Mouse (Mus musculus) frontal cortex, adult (tissue): ENCODE data around the gene Aknad1.

Source experiments
- ATAC-seq: cut with Nextera tagmentation; 2 replicates; pipeline ENCODE4 v1.9.2; 2017; ENCODE audit warnings: mild to moderate bottlenecking, moderate library complexity, mixed read lengths; ENCODE audit not compliant: low TSS enrichment

Gene Aknad1

DNA sequence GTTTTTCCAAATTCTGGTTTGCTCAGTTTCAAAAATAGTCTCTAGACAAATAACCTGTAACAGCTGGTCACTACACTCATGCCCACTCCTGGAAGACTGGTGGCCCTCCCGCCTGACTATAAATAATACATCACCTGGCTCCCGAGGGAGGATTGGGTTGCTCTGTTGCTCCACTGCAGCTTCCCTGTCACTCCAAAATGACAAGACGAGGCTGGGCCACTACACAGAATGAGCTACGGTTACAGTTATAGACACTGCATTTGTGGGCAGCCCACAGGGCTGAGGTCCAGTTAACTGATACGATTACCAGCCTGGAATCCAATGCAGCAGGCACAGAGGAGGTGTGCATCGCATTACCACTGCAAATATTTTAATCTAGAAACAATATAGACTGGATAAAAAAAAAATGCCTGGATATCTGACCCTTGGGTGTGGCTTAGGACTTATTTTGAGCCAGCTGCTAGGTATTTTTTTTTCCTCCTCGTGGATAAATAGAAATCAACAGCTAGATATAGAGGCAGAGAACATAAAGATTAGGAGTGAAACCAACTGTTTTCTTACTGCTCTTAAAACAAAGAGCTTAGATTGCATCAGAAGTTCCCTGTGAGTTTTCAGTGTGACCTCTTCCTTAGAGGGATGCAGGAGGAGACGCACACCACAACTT is at the start of gene Aknad1:
Gene Aknad1, plus strand, starts transcription at position 614 of the 664 bp plus-strand sequence.
- ATAC-seq: no peak

DNA sequence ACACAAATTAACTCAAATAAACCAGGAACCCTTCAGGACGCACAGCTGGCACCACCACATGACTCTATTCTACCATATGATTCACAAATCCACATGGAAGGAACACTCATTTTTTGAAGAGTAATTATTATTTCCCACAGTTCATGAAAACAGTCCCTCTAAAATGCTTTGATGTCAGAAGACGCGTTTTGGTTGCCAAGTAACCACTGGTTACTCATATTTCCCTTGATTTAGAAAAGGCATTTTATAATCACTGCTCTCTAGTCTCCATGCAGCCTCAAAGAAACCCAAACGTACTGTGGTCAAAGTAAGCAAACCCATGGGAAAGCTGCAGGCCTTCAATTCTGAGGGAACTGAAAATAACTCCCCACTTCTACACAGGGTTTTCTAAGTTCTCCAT is 49.5 kb upstream of the Aknad1 start:
- peak; percentile 31; the same call in 1 of the 2 replicates for ATAC-seq

DNA sequence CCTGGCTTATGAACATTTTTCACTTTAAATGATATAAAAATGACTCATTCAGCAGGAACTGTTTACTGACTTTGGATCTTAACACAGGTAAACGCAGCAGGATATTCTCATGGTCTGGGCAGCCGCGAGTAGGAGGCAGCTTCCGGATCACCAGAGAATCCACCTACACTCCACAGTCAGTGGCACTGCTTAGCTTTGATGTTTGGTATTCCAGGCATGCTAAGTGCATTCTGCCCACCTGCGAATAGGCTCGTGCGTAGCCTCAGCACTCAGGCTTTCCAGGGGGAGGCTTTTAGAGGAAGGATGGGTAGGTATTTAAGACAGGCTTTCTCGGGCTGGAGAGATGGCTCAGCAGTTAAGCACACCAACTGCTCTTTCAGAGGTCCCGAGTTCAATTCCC is 45.1 kb upstream of the Aknad1 start:
- ATAC-seq: peak; percentile 92

DNA sequence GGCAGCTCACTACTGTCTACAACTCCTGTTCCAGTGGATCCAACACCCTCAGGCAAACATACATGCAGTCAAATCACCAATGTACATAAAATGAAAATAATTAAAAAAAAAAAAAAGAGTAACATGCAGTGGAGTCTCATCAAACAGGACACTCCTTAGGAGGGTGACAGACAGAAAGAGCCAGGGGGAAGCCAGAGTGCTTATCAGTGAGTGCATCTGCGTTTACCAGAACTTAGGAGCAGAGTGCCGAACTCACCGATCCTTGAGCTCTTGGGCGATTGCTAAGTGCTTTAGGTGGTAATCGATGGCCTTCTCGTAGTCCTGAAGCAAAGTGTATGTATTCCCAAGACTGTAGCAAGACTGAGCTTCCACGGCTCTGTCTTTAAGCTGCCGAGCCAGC is 40.8 kb upstream of the Aknad1 start:
- no peak for ATAC-seq

DNA sequence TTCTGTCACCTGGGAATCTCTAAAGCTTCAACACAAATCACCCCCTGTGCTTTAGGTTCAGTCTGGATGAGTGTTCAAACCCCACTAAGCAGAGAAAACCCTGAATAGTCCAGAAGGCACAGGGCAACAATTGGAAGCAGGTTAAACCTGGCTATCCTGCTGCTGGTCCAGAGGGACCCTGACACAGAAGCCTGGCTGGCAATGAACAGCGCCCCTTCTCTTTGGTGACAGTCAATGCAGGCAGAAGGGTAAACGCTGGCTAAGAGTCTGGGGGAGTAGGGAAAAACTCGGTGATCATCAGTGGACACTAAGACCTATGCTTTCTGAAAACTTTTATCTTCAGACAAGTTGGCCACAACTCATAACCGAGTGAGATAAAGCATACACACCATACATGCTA is 39.7 kb upstream of the Aknad1 start:
- ATAC-seq: no peak

DNA sequence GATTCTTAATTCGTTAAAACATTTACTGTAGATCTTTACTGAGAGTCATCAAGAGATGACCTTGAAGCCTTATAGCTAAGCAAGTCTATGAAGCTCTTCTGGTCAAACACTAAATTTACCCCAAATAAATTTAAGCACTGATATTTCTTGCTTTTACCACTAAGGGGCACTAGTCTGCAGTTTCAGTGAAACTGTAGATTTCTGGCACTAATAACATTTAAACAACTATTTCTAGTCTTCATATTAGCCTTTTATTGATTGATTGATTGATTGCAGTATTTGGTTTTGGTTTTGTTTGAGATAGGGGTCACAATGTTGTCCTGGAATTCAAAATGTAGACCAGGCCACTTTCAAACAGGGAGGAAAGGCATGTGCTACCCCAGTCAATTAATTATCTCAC is 38.2 kb upstream of the Aknad1 start:
- no peak for ATAC-seq

DNA sequence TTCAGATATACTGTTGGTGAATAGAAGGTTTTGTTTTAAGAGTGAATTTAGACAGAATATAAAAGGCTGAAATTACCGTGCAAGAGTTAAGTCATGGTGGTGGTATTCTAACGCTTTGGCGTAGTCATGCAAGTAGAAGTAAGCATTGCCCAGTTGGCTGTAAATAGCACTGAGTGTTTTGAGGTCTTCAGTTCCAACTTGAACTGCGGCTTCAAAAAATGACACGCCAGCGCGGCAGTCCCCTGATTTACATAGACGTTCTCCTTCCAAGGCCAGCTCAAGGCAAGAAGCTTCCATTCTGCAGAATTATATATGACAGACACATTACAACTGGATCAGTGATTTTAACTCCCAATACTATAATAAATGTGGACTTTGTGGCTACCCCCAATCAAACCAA is 36.7 kb upstream of the Aknad1 start:
- ATAC-seq: no peak

DNA sequence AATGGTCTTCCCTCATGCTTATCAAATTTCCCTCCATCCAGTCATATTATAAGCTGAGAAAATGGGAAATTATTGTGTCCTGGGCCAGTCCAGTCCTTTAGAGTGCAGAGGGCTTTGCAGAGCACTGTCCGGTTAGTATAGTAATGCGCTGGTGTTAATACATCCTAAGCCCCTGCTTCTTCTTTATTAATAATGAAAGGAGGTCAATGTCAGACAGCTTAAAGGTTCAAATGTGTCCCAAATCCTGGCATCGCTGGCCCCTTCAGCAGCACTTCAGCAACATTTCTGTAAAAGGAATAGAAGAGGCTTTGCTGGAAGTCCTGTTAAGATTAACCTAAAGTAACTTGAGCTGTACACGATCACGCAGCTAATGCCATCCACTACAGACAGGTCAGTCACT is 28.2 kb upstream of the Aknad1 start:
- ATAC-seq: no peak

DNA sequence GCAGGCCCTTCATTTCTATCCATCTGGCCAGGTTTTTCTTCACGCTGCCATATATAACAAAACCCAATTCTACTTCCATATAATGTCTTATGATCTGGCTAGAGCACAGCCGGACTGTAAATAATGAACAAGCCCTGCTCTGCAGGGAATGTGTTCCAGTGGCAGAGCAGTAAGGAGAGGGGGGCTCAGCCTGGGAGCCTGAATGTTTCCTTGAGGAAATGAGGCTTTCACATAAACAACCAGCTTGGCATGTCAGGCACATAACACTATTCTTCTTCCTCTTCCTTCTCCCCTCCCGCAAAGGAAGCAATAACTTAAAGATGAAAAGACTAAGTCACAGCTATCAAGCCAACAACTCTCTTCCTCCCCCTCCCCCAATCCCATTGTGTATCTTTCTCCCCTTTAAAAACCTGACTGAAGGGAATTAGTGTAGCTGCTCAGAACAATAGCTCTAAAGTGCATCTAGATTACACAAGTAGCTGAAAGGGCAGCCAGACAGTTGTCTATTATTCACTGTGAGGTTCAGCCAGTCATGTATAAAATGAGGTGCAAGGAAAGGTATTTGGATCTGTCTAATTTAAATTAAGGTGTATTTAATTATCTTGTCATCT is 26.3 kb upstream of the Aknad1 start:
- ATAC-seq: no peak

DNA sequence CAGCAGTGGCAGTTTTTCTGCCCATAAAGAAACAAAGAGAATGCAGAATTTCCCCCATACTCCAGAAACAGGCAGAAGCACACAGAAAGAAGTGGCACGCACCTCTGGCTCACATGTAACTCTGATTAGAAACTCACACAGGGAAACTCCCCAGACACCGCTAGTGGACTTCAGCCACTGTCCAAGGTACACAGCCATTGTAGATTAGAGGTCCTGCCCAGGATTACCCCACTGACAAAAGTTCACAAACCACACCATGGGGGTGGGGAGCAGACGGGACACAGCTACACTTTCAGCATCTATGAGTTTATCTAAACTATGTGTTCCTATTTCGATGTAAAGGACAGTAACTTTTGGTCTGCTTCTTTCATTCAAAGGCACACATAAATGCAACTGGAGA is 24.6 kb upstream of the Aknad1 start:
- no peak for ATAC-seq

DNA sequence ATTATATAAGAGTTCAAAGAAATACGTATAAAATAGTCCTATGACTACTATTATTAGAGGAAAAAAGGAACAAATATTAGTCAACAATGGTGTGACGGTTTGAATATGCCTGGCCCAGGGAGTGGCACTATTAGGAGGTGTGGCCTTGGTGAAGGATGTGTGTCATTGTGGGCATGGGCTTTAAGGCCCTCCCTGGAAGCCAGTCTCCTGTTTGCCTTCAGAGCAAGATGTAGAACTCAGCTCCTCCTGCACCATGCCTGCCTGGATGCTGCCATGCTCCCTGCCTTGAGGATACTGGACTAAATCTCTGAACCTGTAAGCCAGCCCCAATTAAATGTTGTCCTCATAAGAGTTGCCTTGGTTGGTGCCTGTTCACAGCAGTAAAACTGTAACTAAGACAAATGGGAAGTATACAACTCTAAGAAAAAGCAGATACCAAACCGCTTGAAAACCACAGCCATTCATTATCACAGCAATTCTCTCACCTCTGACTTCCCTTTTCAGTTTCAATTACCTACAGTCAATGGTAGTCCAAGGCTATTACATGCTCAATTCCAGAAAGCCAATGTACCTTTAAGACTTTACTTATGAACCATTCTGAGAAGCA is 21.5 kb upstream of the Aknad1 start:
- ATAC-seq: no peak

DNA sequence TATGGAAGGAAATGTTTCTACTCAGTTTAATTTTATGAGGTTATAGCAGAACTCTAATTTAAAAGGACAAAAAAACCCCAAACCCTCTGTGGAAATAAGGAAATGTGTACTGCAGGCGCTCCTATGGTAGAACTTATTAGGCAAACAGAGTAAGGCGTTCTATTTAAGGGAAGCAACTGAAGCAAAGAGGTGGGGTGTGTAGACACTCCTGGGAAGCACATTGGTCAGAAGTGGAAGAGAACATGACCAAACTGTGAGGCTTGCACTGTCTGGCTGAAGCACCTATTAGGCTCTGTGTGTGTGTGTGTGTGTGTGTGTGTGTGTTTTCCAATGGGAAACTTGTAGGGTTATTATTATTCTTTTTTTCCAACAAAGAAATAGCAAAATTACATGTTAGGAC is 20.1 kb upstream of the Aknad1 start:
- ATAC-seq: no peak

DNA sequence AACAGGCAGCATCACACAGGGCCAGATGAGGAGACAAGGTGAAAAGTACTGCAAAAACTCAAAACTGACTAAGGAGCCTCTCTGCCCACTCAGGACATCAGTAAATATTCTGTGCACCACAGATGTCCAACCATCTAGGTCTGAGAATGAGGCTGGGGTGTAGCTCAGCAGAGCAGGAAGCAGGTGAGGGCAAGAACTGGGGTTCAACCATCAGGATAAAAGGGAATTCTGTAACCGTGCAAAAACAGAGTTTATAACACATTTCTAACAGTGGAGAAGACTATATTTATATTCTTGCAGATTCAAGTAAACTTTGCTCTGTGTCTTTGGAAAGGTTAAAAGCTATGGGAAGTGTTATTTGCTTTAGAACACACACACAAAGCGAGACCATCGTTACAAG is 19.7 kb upstream of the Aknad1 start:
- no peak for ATAC-seq

DNA sequence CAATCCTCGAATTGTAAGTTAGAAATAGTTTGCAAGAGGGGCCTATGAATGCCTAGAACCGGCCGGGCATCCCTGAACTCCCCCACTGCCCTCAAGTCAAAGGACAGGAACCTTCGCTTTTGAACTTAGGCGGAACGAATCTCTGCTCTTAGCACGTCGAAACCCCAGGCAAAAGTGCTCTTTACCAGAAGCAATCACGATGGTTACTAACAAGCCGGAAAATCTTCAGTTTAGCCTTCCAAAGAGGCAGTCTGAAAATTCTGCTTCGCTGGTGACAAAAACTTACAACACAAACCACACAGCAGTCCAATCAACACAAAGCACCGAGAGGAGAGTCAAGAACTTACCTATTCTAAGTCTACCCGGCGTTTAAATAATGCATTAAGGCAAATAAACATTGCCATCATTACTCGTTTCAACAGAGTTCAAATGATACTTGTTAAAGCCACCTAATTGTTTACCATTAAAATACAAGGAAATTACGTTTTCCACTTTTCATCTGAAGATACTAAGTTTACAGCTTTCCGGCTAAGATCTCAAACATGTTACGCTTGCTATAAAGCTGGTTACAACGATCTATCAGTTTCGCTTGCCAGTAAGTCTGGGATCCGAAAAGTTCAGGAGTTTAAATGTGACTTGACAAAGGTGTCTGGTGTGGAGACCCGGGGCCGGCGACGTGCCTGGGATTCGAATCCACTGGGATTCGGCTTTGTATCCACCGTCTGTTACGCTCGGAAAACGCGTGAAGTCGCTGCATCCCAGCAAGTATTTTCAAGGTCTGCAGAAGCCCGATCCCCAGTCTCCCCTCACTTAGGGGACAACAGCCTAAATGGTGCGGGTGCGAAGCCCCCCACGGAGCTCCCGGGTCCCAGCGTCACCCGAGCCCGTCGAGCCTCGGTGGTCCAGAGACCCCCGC is 18.1 kb upstream of the Aknad1 start:
- ATAC-seq: peak; percentile 38

DNA sequence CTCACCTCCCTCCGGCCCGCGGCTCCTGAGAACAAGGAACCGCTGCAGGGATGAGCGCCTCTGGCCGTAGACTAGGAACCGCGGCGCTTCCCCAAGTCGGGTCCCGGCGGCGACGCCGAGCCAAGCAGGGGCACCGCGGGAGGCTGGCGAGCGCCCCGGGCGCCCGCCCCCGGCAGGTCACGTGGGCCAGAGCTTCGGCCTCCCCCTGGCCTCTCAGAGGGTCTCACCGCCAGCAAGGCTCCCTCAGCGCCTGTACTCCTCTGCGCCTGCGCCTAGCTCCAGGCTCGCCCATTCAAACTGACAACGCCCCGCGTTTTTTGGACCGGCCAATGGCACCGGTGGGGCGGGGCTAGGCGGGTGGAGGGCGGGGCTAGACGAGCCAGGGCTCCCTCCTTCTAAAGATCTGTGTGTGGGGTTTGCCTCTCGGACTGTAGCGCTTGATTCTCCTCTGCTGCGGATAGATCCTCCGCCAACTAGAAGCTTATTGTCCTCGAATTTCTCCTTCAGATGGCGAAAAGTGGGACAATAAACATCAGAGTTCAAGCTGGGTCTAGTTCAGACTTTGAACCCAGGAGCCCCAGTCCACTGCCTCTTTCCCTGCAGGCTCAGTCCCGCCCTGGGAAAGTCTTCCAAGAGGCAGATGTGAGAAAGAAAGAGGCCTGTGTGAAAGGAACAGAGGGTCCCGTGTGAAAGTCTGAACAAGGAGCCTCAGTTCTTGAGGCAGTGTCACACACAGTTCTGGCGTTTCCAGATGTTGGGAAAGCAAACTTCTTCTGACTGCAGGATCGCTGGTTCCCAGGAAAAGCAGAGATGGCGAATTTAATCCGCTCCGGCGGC is 17.2 kb upstream of the Aknad1 start, which contains the start of gene Gpsm2:
Gene Gpsm2, minus strand, starts transcription at position 274 of the 837 bp plus-strand sequence.
- peak; percentile 98 for ATAC-seq

DNA sequence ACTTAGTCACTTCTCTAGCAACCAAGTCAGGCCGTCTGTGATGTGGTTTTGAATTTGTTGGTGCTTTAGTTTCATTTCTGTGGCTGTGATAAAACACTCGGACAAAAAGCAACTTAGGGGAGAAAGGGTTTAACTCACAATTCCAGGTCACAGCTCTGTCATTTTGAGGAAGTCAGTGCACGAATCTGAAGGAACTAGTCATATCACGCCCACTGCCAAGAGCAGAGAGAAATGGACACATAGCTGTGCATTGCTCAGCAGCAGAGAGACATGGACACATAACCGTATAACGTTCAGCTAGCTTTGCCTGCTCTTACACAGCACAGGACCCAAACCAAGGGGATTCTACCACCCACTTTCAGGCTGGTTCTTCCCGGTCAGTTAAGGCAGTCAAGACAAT is 13.0 kb upstream of the Aknad1 start:
- no peak for ATAC-seq

DNA sequence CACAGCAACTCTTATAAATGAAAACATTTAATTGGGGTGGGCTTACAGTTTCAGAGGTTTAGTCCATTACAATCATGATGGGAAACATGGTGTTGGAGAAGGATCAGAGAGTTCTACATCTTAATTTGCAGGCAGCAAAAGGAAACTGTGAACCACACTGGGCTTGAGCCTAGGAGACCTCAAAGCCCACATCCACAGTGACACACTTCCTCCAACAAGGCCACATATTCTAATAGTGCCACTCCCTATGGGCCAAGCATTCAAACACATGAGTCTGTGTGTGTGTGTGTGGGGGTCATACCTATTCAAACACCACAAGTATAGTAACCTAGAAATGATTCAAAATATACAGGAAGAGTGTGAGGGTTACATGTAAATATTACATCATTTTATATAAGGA is 12.1 kb upstream of the Aknad1 start:
- ATAC-seq: no peak

DNA sequence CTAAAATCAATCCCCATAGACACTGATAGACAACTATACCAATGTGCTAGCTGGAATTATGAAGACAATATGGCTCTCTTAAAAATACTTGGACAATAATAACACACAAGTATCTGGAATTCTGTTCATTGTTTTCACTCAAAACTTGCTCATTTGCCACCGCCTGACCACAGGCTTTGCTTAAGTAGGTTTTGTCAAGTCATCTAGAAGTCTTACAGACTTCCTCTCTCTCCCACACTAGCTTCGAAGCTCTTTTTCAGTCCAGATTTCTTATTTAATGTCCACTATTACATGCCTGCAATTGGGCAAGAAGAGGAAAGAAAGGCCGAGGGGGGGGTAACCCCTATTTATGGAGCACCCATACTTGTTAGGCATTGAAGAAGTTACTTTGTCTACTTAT is 11.7 kb upstream of the Aknad1 start:
- no peak for ATAC-seq

DNA sequence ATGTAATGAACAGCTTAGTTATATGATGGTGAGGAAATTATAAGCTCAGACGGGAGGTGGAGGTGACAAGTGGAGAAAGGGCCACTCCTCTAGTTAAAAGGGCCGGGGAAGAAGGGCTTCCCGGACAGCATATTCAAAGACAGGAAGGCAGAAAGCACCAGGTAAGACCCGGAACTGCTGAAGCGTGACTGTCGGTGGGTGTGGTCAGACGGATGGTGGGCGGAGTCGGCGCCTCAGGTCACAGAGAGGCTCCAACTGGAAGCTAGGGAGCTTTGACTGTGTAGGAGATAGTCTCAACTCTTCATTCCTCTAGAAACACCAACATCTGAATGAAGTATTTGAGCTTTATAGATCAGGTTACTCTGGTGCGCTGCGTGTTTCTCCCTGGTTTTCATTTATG is 9.1 kb upstream of the Aknad1 start:
- no peak for ATAC-seq

DNA sequence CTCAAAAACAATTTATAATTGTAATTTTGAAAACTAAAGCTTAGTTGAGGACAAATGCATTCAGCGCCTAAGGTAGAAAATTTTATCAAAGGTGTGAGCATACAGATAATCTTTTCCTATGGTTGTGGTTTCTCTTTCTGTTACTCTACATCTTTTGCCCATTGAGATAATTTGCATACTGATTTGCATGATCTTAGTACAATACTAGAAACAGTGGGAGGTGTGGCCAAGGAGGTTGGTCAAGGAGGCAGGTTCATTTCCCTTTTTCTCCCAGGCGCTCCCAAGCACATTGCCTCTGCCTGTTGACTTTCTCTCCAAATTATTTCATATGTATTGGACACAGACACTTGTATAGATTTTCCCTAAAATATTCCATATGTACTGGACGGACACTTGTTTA is 1.7 kb upstream of the Aknad1 start:
- no peak for ATAC-seq

DNA sequence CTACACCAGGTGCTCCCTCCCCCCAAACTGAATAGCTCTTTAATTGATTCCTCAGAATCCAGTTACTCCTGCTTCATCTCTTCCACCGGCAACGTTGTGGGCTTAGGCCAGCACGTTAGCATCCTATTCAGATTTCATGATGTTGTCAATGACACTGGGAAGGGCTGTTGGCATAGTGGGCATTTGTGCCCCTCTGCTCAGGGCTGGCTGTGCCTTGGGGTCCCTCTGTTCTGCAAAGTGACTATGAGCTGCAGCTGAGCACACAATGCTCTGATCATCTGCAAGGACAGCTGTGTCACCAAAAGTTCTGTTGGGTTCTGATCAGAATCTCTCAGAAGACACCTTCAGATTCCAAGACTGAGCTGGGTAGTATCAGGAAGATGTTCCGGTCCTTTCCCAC is 4.6 kb downstream of the Aknad1 start:
- ATAC-seq: no peak

DNA sequence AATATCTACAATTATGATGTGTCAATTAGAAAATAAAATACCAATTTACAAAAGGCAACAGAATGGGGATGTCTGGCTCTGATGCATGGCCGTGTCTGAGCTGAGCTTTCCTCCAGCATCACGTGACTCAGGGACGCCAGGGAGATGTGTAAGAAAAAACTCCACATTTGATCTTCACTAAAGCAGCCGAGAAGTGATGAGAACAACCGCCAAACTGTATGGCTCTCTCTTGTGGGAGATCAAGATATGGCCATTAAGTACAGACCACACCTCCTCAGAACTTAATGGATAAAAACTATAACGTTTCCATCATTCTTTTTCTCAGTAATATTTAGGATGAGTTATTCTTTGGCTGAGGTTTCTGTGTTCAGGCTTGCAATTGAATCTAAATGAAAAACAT is 11.6 kb downstream of the Aknad1 start:
- ATAC-seq: no peak
